Mouse (Mus musculus): ENCODE data around the gene Whrn.

Gene Whrn

DNA sequence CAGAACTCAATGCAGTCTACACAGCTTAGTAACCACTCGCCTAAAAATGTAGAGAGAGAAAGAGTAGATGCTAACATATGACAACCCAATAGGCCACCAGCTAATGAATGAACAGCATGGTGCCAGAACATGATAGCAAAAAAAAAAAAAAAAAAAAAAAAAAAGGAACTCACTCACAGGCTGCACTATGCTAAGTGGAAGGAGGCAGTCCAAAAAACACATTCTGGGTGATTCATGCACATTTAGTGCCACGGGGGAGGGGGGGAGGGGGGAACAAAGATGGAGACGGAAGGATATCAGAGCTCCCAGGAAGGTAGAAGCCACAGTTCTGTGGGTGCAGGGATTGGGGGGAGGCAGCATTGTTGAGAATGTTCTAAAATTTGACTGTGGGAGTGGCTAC lies 43.2 kb downstream of the Whrn start:
- DNase-seq (ENCODE audit: extremely low read depth, insufficient read length, low spot score): no peak

DNA sequence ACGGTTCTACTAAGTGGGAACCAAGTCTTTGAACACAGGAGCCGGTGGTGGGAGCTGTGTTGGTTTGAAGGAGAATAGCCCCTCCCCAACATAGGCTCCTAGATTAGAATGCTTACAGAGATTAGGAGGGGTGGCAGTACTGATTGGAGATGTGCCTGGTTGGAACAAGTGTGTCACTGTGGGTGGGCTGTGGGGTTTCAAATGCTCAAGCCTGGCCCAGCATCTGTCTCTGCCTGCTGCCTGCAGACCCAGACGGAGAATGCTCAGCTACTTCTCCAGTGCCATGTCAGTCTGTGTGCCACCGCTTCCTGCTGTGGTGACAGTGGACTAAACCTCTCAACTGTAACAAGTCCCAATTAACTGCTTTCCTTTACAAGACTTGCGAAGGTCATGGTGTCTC lies 45.2 kb downstream of the Whrn start:
- no peak for DNase-seq (ENCODE audit: extremely low read depth, insufficient read length, low spot score)

DNA sequence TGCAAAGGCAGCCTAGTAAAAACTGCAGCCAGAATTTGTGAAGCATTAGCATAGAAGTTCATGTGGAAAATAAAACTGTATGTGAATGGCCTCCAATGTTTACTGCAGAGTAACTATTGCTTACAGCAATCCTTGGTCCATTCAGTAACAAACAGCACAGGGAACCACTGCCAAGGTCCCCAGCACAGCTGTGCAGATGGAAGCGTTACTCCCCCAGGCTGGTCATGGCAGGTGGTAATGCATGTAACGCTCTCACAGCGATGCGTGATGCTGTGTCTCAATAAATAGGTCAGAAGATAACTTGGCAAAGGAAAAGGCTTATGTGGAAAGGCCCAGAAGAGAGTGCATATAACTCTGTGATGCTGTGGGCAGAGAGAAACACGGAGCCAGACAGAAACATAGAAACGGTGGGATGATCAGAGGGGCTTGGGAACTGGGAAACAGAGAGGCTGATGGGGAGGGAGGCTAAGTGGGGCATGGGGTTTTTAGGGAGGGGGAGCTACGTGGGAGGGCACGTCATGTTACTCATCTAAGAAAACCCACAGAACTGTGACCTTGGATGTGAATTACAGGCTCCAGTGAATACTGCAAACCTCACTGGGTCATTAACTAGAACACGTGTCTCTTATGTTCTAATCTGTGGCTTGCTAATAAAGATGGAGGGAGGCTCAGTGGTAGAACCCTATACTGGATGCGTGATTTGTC lies 51.3 kb downstream of the Whrn start:
- DNase-seq (ENCODE audit: extremely low read depth, insufficient read length, low spot score): no peak

DNA sequence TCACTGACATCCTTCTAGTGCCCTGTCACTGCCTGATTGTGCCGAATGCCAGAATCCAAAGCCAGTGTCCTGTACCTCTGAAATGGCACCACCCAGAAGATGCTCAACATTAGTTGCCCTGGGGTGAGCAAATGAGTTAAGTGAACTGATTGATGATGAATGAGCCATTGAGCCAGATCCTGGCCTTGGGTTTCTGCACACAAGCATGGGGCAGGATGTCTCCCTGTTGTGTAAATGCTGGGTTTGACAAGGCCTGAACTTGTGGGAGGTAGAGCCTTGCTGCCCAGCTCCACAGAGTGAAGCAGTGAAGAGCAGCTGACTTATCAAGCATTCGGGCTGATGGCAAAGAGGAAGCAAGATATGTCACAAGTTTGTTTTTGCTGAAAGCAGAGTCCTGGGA lies 52.7 kb downstream of the Whrn start:
- no peak for DNase-seq (ENCODE audit: extremely low read depth, insufficient read length, low spot score)

DNA sequence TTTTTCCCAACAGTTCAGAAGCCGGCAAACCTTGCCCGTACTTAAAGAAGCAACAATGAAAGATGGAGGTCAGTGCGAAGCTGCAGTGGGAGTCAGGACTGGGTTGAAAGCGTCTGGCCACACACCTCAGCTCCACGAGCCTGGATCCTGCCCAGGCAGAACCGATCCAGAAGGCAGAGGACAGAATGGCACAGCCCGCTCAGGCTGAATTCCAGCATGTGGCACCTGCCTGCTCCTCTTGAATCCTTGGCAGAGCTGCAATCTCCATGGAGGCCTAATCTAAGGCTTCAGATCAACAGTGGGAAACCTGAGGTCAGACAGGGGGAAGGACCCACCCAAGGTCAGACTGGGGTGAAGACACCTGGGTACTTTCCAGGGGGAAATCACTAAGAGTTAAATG lies 54.2 kb downstream of the Whrn start:
- no peak for DNase-seq (ENCODE audit: extremely low read depth, insufficient read length, low spot score)

DNA sequence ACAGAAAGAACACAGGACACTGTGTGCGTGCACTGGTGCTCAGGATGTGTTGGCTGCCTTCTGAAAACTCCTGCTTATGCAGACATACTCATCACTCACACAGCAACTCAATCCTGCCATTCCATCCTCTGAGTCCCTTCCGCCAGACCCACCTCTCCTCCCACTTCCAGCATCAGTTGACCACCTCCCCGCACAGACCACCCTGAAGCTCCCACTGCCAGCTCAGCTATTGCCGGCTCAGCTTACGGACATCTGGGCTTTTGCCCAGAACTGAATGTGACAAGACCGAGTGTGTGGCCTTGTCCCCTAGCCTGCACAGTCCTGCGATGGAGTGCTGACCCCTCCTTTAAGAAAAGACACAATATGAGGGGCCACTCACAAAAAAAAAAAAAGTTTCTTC lies 55.5 kb downstream of the Whrn start:
- no peak for DNase-seq (ENCODE audit: extremely low read depth, insufficient read length, low spot score)

DNA sequence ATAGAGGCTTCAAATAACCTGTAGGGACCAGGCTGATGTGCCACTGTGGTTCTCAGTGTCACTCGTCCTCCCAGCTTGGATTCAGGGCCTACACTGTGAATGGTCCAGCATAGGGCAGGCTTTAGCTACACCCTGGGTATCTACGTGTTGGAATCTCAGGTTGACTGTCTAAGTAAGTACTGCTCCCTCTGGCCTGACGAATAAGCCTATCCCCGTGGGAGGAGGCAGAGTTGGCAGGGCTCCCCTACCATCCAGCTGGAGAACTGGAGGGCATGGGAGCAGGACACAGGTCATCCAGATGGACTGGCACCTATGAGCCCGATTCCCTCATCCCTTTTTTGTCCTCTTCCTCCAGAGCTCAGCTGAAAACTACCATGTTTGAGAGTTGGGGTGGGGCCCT lies 57.8 kb downstream of the Whrn start:
- no peak for DNase-seq (ENCODE audit: extremely low read depth, insufficient read length, low spot score)

DNA sequence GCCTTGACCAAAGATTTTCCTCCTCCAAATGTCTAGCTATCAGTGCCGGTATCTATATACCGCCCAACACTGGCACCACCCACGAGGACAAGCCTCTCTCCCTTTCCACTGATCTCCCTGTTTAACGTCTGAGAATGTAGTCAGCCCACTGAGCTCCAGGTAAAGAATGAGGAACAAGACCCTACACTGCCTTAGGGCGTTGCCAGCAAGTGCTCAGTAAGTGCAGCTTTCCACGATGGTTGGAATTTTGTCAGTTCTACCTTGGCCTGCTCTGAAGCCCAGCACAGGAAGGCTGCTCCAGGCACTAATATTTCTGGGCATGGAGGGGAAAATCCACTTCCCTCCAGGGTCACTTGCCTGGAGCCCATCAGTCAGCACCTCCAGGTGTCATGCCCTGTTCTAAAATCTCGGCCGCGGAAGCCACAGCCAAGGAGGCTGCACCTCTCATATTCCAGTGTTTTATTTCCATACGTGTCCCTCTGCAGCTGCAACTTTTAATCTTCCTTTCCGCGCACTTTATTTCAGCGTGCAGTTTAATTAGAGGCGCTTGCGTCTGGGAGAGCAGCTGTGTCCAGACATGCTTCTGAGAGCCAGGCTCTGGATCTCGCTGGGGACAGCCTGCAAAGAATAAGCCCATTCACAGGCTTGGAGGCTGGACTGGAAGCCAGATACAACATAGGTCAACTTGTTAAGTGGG lies 58.5 kb downstream of the Whrn start:
- no peak for DNase-seq (ENCODE audit: extremely low read depth, insufficient read length, low spot score)

DNA sequence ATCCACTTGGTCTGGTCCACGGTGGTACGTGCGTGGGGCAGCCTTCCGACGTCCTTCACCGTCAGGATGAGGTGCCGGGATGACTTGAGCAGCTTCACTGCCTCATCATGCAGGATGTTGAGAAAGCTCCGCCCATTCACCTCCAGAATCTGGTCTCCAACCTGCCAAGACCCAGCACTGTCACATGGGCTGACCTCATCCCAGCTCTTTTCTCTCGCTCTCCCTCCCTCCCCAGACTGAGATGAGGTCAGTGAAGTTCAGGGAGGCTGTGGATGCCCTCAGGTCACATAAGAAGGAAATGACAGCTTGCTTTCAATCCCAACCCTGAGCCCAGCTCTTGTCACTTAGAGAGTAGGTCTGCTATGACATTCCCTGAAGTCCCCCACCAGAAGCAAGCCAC lies 60.4 kb downstream of the Whrn start:
- no peak for DNase-seq (ENCODE audit: extremely low read depth, insufficient read length, low spot score)

DNA sequence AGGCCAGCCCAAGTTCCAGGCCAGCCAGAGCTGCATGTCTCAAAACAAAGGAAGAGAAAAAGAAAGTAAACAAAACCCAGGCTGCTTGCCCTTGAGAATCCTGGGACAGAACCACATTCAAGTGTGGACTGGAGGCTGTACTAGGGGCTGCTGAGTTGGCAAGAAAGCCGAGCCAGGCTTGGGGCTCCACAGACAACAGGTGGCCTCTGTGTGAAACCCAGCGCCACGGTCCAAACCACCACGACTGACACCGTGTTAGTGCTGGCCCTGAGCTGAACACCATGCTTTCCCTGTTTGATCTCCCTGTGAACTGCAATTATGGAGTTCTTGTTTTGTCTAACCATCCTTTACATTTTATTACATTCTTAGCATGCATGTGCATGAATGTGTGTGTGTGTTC lies 64.7 kb downstream of the Whrn start:
- no peak for DNase-seq (ENCODE audit: extremely low read depth, insufficient read length, low spot score)

DNA sequence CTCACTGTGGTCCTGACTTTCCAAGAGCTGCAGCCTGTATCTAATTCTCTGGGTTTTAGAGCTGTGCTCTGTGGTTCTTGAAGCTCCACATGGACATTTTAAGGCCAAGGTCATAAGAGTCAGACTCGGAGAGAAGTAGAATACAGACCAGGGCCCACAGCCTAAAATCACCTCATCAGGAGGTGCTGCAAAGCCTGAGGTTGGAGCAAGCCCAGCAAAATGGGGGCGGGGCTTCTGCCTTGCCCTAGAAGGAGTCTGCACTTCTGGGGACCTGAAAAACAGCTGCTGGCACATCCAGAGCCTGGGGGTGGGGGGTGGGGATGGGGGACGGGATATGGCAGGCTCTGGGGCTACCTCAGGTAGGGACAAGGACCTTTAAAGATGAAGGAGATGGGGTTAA lies 65.4 kb downstream of the Whrn start:
- no peak for DNase-seq (ENCODE audit: extremely low read depth, insufficient read length, low spot score)

DNA sequence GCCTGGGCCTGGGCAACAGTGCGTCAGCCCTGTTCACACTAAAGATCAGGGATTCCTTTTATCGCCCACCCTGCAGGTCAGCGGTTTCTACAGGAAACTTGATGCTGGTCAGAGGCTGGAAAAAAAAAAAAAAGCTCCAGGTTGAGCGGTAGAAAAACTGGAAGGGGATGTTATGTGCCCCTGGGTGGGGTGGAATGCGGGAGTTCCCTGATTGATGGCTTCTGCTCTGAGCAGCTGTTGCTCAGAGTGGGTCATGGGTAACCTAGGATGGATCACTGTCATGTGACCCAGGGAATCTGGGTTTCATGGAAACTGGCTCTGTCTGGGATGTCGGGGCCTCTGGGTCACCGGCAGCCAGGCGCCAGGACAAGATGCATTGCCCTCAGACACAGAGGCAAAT lies 69.5 kb downstream of the Whrn start:
- DNase-seq (ENCODE audit: extremely low read depth, insufficient read length, low spot score): no peak

DNA sequence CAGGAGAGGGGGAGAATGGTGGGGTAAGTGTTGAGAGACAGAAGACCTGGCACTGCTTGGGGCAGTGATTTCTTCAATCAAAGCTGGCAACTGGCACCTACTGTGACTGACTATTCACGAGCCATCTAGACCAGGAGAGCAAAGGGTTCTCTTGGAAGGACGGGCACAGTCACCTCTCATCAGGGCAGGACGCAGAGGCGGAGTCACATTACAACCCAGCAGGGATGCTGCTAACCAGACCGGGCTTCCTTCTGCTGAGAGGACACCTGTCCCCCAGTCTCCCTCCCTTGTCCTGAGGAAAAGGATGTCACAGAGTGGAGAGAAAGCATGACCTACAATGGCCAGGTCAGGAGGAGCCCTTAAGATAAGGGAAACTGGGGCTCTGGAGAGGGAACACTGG lies 72.0 kb downstream of the Whrn start:
- no peak for DNase-seq (ENCODE audit: extremely low read depth, insufficient read length, low spot score)

DNA sequence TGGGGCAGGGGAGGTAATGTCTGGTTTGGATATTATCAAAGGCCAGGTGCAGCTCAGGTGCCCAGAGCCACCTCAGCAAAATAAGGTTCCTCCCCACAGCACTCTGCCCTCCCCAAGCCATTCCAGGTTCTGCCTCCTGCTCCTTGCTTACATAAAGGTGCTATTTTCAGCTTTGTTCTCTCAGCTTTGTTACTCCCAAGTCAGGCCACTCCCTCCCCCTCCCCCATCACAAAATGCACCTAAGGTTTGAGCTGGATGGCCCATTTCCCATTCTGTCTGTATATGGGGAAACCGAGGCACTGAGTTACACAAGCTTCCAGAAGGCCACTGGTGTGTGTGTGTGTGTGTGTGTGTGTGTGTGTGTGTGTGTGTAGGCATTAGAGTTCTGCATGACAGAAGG lies 72.6 kb downstream of the Whrn start:
- DNase-seq (ENCODE audit: extremely low read depth, insufficient read length, low spot score): no peak

DNA sequence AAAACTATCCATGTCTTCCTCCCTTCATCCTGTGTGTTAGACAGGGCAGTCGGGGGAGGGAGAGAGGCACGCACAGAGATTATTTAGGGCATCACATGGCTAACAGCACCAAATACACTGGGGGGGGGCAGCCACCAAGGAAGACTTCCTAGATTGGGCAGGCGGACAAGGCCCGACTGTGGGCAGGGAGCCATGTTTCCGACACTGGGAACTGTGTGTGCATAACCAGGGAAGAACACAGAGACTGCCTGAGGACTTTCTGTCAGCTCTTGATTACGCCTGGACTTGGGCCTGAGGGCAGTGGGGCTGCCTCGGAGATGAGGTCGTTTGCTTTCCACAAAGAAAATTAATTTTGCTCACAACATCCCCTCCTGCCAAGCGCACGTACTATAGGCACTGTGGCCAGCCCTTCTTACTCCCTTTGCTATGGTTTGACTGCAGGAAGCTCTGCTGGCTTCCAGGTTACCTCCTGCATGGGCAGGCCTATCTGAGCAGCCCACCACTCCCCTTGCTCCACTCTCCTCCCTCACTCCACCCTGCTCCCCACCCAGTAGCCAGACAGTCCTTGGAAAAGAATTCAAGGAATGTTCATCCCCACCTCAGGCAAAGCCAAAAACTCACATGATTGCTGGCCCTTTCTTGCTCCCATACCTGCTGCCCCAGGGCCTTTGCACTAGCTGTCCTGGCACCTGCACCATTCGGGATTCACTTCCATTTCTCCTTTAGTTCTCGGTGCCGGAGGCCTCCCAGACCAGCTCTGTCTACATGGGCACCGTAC lies 75.5 kb downstream of the Whrn start:
- DNase-seq (ENCODE audit: extremely low read depth, insufficient read length, low spot score): no peak

DNA sequence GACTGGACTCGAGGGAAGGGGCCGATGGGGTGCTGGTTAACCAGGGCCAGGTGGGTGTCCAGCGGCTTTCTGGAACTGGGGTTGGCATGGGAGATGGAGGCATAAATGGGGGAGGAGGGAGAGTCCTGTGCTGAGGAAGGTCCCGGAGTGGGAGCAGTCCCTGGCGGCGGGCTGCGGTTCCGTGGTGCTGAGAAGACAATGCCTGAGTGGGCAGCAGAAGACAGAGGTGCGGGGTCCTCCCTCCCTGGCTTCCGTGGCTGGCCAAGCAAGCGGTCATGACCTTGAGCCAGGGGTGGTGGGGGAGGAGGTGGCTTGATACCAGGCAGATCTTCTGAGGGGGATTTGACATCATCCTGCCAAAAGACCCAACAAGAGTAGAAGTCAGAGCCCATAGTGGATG lies 77.5 kb downstream of the Whrn start:
- no peak for DNase-seq (ENCODE audit: extremely low read depth, insufficient read length, low spot score)

DNA sequence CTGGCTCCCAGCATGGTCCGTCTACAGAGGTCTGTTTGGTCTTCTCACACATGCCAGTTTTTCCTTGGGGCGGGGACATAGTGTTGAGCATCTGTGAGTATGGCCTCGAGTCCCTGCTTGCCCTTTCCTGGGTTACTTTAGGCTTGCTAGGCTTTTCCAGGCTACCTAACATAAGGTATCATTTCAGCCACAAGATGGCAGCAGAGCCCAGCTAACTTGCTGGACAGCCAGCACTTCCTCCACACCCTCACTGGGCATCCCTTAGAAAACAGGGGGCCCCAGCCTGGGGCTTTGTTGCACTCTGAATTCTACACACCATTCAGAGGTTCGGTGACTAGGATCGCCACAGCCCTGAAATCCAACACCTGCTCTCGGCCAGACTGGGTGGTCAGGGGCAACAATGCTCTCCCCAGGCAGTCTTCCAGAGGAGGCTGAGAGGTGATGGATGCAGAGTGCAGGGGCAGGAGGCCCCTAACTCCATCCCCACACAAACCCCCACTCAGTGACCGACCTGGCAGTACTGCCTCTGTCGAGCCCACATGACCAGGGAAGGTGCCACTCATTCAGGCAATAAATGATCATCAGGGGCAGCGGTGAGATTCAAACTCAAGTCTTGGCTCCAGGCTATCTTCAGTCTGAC lies 78.4 kb downstream of the Whrn start:
- peak; percentile 45 for DNase-seq (ENCODE audit: extremely low read depth, insufficient read length, low spot score)

DNA sequence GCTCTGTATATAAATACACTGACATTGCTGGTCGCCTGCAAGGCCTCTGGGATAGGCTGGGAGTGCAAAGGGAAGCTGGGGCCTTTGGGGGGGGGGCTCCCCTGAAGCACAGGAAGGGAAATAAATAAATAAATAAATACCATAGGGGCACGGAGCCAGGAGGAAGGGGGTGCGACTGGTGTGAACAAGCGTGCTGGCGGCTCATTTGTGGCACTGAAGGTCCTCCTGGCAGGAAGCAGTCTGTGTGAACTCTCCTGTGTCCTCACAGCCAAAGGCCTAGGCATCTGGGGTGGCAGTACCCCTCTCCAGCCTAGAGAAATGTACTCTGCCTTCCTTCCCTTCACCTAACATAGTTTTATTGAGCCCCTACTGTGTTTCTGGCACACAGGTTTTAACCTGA lies 80.8 kb downstream of the Whrn start:
- DNase-seq (ENCODE audit: extremely low read depth, insufficient read length, low spot score): no peak

DNA sequence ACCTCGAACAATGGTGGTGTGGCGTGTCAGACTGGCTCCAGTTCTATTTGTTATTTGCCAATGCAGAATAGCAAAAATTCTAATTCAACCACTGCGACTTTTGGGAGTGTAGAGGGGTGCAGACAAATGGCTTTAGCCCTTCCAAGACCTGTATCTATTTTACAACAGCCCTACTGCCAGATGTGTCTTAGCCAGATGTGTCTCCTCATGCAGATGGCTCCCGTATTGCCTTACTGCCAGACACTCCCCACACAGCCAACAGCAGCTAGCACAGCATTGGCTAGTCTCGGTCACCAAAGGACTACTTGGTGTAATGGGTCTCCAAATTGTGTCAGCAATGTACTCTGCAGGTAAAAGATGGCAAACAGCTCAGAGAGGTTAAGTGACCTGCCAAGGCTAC lies 84.6 kb downstream of the Whrn start:
- no peak for DNase-seq (ENCODE audit: extremely low read depth, insufficient read length, low spot score)

DNA sequence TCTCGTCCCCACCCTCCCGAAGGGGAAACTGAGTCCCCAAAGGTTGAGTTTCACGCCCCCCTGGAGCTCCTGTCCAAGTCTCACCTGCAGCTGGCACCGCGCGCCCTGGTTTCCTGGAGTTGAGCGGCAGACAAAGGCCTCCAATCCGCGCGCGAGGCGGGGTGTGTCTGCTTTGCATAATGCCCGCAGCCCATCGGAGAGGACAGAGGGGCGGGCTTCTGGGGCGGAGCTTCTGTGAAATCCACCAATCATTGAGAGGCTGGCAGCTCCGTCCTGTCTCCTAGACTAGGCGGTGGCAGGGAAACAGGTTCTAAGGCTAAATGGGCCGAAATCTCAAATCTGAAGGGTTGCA lies 85.2 kb downstream of the Whrn start:
- no peak for DNase-seq (ENCODE audit: extremely low read depth, insufficient read length, low spot score)

DNA sequence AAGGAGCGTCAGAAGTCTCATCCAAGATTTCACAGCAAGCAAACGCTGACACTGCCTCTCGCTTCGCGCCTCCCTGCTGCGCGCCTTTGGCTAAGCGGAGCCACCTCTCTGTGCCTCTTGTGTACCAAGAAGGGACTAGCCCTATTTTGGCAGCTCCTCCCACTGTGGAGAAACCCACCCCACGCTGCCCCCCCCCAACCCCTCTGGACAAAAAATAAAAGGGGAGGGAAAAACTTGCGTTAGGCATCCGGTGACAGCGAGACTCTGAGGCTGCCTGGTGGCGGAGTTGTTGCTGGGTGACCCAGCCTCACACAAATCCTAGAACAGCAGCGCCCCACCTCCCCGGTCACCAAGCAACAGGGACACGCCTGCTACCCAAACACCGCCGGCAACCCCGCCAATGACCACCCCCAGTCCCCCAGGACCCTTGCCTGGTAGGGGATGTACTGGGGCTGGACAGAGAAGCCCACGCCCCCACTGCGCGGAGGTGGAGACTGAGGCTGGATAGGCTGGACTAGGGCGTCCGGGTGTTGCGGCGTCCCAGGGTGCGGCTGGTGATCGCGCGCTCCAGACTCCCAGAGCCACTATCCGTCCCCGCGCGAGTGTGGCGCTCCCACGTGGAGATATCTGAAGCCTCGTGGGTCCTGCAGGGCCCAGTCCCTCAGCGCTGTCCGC lies 85.7 kb downstream of the Whrn start:
- no peak for DNase-seq (ENCODE audit: extremely low read depth, insufficient read length, low spot score)

Measured in 3134 (cell line).